Mouse (Mus musculus): ENCODE data around the gene Zkscan14.

The Zkscan14 gene

GRCm38 (mm10) chr5:145200387-145200786, 1.3 kb downstream of the Zkscan14 start:
- no peak for DNase-seq

GRCm38 (mm10) chr5:145191962-145192361, 9.7 kb downstream of the Zkscan14 start, which contains the start of gene Atp5j2:
TSS of gene Atp5j2 (minus strand) at chr5:145192062.
- no peak for DNase-seq

DNA sequence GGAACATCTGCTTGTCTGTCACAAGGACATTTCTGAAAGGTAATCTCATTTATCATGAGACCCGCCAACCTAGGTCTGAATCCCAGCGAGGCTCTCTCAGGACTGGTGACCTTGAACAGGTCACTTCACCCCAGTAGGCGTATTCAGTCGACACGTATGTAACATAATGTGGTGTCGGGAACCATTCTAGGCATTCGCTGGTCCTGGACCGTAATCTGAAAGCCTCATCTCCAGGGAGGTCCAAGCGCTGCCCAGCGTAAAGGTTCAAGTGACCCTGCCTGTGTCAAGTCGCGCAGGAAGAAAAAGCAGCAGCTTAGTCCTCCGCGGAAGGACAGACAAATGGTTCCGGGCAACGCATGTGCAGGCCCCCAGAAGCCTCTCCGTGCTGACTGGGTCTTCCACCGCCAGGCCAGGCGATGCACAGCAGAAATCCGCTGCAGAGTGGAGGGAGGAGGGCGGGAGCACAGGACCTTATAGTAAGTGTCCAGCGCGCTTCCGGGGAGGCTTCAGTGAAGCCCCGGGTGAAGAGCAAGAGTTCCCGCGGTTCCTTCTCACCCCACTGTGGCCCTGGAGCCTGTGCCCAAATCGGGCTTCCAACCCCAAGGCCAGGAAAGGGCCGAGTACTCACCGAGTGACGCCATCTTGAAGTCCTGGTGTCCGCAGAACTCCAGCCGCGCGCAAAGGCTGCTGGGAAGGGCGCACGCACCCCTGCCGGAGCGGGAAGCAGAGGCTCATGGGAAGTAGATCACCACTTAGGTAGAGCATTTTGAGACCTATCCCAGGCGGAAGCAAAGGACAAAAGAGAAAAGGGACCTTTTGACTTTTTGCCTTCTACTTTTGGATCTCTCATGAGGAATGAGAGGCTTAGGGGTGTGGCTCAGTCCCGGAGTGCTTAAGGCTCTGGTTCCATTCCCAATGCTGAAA, 10.5 kb downstream of the Zkscan14 start:
- peak; percentile 92 for DNase-seq

DNA sequence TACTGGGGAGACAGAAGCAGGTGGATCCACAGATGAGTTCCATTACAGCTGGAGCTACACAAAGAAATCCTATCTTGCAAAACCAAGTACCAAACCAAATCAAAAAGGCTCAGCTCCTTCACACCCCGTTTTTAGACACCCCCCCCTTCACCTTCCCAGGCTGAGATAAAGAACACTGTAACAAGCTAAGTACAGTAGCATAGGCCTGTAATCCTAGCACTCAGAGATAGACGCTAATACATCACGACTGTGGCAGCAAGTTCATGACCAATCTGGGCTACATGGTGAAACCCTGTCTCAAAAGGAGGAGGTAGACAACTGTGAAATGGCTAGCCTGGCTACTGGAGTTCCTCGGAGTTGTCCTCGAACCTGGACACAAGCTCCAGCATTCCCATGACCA, 11.3 kb downstream of the Zkscan14 start:
- DNase-seq = no peak

DNA sequence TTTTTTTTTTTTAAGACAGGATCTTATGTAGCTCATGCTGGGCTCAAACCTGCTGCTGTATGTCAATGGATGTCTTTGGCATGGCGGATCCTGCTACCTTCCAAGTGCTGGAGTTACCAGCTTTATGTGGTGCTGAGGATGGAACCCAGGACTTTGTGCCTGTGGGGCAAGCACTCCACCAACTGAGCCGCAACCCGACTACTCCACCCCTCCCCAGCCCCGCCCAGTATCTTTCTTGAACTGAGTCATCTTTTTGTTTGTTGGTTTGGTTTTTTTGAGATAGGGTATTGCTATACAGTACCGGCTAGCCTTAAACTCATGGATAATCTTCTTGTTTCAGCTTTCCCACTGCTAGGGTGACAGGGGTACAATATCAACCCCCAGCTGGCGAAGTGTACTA, 12.3 kb downstream of the Zkscan14 start:
- DNase-seq = peak; percentile 56

DNA sequence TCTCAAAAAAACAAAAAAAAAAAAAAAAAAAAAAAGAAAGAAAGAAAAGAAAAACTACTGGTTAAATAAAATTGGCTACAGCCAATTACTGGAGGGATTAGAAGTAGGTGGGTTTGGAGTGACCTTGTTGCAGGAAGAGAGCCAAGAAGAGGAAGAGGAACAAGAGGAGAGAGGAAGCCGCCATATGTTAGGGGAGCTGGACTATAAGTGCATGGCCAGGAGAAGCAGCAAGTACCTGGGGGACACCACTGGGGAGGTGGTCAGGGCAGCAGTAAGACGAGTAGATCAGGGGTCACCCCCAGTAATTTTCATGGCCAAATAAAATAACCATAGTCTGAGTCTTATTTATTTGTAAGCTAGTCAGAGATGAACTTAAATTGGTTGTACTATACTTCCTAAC, 16.4 kb downstream of the Zkscan14 start:
- DNase-seq = no peak

GRCm38 (mm10) chr5:145178461-145178980, 23.1 kb downstream of the Zkscan14 start:
- DNase-seq = no peak

GRCm38 (mm10) chr5:145167306-145167661, 34.4 kb downstream of the Zkscan14 start:
- DNase-seq = peak; percentile 27

DNA sequence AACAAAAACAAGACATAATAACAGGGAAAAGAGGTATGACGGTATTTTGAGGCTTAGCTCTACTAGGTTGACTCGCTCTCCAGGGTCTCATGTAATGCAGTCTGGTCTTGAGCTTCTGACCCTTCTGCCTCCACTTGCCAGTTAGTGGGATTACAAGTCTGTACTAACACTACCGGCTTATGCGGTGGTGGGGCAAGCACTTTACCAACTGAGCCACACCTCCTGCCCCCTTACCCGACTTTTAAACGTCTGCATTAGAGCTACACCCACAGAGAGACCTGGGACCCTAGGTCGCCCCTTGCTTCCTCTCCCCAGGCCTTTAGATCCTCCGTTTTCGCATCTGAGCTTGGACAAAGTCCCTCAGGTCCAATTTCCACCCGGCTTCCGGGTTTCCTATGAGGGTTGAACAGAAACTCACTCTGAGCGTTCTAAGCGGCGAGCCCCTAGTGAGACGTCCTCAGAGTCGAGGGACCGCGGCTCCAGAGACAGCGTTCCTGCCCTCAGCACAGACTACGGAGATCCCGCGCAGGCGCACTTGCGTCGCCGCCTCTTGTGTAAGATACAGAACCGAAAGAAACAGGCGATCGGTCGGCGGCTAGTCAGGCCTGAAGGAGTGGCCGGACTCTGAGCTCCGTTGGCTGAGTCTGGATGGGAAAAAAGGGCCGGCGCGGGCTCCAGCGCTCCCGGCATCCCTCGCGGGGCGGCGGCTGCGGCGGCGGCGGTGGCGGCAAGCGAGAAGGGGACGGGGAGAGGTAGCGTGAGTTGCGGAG, 34.9 kb downstream of the Zkscan14 start, which contains the start of the genes Ptcd1 and Cpsf4:
Gene Ptcd1, minus strand, starts transcription at position 573 of the 770 bp plus-strand sequence.
Gene Cpsf4, plus strand, starts transcription at position 678 of the 770 bp plus-strand sequence.
- peak; percentile 99 for DNase-seq

DNA sequence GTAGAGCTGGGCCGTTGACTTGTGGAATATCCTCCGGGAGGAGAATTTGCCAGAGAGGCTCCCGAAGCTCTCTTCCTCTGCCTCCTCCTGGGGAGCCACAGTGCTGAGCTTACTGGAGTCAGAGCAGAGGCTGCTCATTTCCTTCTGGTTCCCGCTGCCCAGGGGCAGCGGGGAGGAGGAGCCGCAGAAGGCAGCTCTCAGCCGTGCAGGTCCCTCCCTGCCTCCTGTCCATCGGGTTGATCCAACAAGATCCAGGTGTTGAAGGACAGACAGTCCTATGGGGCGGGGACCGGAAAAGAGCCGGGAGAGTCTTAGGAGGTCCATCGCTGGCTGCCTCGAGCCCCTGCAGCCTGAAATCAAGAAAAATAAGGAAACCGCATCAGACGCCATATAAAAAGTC, 36.5 kb downstream of the Zkscan14 start:
- DNase-seq = no peak

- no peak for DNase-seq
Observed at GRCm38 (mm10) chr5:145164710-145165109, 37.0 kb downstream of the Zkscan14 start.

DNA sequence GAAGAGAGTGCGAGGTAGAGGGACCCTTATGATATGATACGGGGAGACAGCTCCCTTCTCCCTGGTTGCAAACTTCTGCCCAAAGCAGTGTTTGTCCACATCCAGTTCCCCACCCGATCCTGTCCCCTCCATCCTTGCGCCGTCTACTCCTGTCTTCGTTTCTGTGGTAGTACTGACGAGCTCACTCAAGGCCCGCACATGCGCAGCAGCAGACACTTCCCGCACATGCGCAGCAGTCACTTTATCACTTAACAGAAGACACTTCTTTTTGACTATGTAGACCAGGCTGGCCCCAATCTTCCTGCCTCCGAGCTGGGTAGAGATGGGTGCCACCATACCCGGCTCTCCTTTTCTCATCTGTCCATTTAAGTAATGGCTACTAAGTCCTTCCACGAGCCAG, 40.3 kb downstream of the Zkscan14 start:
- DNase-seq = no peak

DNA sequence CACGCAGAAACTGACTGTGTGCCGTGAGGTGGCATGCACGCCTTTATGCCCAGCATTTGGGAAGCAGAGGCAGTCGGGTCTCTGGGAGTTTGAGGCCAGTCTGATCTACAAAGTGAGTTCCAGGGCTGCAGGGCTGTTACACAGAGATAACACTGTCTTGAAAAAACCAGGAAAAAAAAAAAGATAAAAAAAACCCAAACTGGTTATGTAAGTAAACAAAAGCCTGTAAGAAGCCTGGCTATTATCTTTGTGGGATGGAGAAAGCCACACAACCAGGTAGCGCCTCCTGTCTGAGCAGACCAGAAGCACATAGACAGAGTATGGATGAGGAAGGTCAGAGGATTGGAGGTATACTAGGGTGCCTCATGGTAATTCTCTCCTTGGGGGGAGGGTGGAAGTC, 49.0 kb downstream of the Zkscan14 start:
- peak; percentile 41 for DNase-seq

GRCm38 (mm10) chr5:145149294-145149693, 52.4 kb downstream of the Zkscan14 start:
- no peak for DNase-seq

DNA sequence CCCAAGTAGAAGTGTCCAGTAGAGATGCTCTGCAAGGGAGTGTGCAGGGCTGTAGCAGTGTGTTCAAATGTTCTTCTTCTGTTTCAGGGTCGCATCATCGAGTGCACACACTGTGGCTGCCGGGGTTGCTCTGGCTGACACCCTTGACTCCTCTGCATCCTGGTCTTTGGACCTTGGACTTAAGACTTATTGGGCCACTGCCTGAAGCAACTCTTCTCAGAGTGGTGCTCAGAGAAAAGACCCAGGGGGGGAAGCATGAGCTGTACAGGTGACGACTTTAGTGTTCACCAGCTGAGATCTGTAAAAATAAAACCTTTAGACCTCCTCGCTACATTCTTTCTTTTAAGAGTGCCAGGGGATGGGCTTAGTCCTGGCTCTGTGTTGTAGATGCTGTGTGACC, 53.9 kb downstream of the Zkscan14 start:
- no peak for DNase-seq
